Mouse (Mus musculus) G1E (cell line): Measurements from ENCODE around the gene Ptpn6.

Experiments
- CTCF ChIP-seq: IDR thresholded peaks from 2 replicates; pipeline ENCODE4 v1.5.1; 2012; ENCODE audit warnings: low read depth, low read length, inconsistent platforms, mixed read lengths
- GATA1 ChIP-seq: IDR thresholded peaks from 2 replicates; pipeline ENCODE4 v1.6.1; 2012; ENCODE audit warnings: borderline replicate concordance, low read length, inconsistent platforms, mixed read lengths
- POLR2AphosphoS5 ChIP-seq: IDR thresholded peaks from 2 replicates; pipeline ENCODE4 v1.6.1; 2012; ENCODE audit warnings: low read depth, low read length, inconsistent platforms; ENCODE audit not compliant: insufficient replicate concordance

- TF ChIP-seq CTCF = no peak
- TF ChIP-seq POLR2AphosphoS5 = no peak
- TF ChIP-seq GATA1 = no peak
Measured at GRCm38 (mm10) chr6:124744755-124745321, 6.3 kb upstream of the Ptpn6 start.
